Mouse (Mus musculus) limb, embryonic 10.5 days (tissue): ENCODE data around the gene Kcne3. TPM values are rescaled to one million over a fixed set of nuclear protein-coding genes. Genes with fewer than 3 reads are reported as not detected.

Experiments
- DNase-seq: peaks from one replicate; pipeline ENCODE4 v3.0.0-alpha.2; 2017; ENCODE audit warnings: low spot score
- H3K27ac ChIP-seq: fragments of 300-500 bp; sonication (generic); 2 replicates; pipeline ENCODE4 v1.5.1; 2016; ENCODE audit warnings: mild to moderate bottlenecking
- H3K27me3 ChIP-seq: fragments of 300-500 bp; sonication (generic); 2 replicates; pipeline ENCODE4 v1.6.1; 2016; ENCODE audit warnings: low read depth, mild to moderate bottlenecking; ENCODE audit not compliant: poor library complexity, severe bottlenecking
- H3K36me3 ChIP-seq: fragments of 300-500 bp; sonication (generic); 2 replicates; pipeline ENCODE4 v1.6.1; 2016; ENCODE audit warnings: mild to moderate bottlenecking, moderate library complexity
- H3K4me1 ChIP-seq: fragments of 300-500 bp; sonication (generic); 2 replicates; pipeline ENCODE4 v1.6.1; 2016
- H3K4me3 ChIP-seq: fragments of 300-500 bp; sonication (generic); 2 replicates; pipeline ENCODE4 v1.5.1; 2016; ENCODE audit warnings: mild to moderate bottlenecking, moderate library complexity
- H3K9me3 ChIP-seq: fragments of 300-500 bp; sonication (generic); replicated peaks from 2 replicates; pipeline ENCODE4 v1.6.1; 2016; ENCODE audit warnings: mild to moderate bottlenecking
- WGBS: fragments of 180-500 bp; shearing (Covaris S2); methylation state at CpG from one replicate; pipeline ENCODE4 v1.1.7; 2016; 5-methylcytosine and 5-hydroxymethylcytosine counted together
- polyA plus RNA-seq: library from polyadenylated mRNA; unstranded; fragments of >200 nt; fragmentation: Nextera tagmentation; extraction: Ambion mirVana; gene quantifications from 2 replicates; pipeline ENCODE4 v1.2.1, GENCODE M21; 2016

Gene Kcne3
- 18.0 and 19.4 TPM in 2 replicates for polyA plus RNA-seq

DNA sequence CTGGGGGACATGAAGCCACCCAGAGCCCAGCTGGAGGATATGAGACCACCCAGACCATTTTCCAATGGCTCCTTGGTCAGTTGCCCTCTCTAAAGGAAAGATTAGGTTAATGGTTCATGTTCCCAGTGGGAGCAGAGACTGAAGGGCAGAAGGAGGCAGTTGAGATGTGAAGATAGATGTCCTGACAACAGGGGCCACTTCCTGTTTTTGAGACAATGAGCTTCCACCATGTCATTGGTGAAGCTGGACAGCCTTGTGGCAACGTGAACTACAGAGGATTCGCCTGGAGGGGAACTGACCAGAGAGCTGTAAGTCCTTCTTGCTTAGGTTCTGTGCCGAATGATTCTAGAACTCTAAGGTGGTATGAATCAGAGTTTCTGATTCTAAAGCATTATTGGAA lies at the start of gene Kcne3:
Gene Kcne3 (plus strand): TSS at position 234 of the 400 bp plus-strand sequence.
- 74% methylated on average over 3 of the region's 3 CpGs for WGBS

DNA sequence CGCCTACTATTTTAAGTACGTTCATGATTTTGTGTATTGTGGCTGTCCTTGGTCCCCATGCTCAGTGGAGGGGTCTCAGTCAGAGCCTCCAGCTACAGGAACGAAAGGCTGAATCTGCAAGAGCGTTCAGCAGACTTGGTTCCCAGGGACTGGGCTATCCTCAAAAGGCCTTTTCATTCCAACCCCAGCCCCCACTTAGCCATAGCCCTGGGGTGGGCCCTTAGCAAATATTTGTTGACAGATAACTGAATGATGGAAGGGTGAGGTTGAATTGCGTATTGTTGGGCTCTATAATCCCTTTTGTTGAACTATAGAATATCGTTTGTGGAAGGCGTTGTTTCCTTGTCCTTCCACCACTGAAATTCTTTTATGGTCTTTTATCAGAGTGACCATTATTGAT lies 49.8 kb upstream of the Kcne3 start:
- H3K4me1 ChIP-seq: 0 out of 2 replicates have a peak, but pooled peaks cover 5% of the 10 kb centered on the region
- 0 out of 2 replicates have a peak, but pooled peaks cover 2% of the 10 kb centered on the region for H3K9me3 ChIP-seq
- DNase-seq: no peak
- WGBS: 88% methylated on average over 7 of the region's 7 CpGs
- H3K4me3 ChIP-seq: no peak overlapping the region
- no peaks in the 10 kb centered on the region for H3K36me3 ChIP-seq
- H3K27me3 ChIP-seq: no peaks in the 10 kb centered on the region
- H3K27ac ChIP-seq: no peak overlapping the region

More for the DNA sequence above, at the start of gene Kcne3:
- Histone ChIP-seq H3K9me3 (no peaks in the 10 kb centered on the region), H3K27me3 (peaks cover 59% of the 10 kb centered on the region), H3K4me3 (no peak within 1 kb of the TSS), H3K36me3 (no peaks in the 10 kb centered on the region), H3K27ac (no peak within 1 kb of the TSS), H3K4me1 (peaks cover 12% of the 10 kb centered on the region)
- no peak for DNase-seq

DNA sequence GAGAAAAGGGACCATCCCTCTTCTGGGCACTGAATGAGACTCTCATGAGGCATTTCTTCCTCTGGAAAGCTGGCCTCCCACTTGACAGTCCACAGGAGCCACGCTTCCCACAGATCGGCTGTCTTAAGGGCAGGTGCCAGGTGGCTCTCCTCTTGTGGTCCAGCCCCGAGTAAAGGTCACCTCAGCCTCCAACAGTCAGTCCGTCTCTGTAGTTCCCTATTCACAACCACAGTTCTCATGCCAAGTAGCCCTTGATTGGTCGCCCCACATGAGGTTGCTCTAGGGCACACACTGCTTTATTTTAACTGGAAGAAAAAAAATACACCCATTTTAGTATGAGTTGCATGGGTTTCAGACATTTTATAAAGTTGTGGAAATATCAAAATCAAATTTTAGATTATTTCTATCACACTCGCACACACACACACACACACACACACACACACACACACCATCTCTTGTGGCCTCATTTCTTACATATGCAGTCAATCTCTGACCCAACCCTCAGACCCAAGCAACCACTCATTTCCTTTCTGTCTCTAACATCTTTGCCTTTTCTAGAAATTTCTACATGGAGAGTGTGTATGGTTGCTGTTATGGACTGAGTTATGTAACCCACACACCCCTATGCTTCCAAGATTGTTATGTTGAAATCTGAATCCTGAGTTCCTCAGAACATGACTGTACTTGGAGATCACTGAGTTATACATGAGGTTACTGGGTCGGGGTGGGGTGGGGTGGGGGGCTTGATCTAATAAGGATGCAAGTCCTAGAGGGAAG lies 47.9 kb upstream of the Kcne3 start:
- 86% methylated on average over 7 of the region's 7 CpGs for WGBS
- Histone ChIP-seq H3K27ac (no peak overlapping the region), H3K4me3 (no peak overlapping the region), H3K9me3 (0 out of 2 replicates have a peak, but pooled peaks cover 2% of the 10 kb centered on the region), H3K27me3 (no peaks in the 10 kb centered on the region), H3K36me3 (no peaks in the 10 kb centered on the region), H3K4me1 (0 out of 2 replicates have a peak, but pooled peaks cover 4% of the 10 kb centered on the region)
- DNase-seq: no peak

DNA sequence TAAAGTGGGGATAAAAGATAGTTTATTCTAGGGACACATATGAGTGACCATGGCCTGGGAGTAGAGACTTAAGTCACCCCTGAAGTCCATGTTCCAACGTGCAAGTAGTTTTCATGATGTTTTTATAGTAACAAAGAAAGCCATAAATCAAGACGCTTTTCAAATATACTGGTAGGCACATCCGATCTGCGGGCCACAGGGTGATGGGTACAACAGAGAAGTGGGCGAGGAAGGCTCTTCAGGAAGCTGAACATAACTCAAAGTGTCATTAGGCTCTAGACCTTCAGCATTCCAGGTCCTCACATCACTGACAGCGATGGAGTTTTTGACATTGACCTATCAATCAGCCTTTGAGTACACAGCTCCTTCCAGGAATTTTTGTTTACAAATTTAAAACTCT lies 45.7 kb upstream of the Kcne3 start:
- H3K4me1 ChIP-seq: 0 out of 2 replicates have a peak, but pooled peaks cover 4% of the 10 kb centered on the region
- H3K4me3 ChIP-seq: no peak overlapping the region
- no peak for DNase-seq
- no peaks in the 10 kb centered on the region for H3K27me3 ChIP-seq
- H3K27ac ChIP-seq: no peak overlapping the region
- 76% methylated on average over 6 of the region's 6 CpGs for WGBS
- H3K36me3 ChIP-seq: no peaks in the 10 kb centered on the region
- no peaks in the 10 kb centered on the region for H3K9me3 ChIP-seq

DNA sequence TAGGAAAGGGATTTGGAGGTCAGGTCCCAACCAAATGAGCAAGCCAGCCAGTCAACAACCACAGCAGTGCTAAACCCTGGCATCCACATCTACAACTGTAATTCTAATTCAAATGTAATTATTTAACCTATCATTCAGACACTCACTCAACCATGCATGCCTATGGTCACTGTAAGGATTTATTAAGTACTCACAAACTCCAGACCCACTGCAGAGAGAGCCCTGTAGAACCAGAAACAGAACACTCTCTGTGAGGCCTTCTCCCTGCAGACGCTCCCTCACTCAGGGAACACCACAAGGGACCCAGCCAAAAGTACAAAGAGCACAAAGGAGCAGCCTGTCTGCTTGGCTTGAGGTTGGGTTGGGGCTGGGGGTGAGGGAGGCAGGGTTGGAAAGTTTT lies 43.9 kb upstream of the Kcne3 start:
- no peak overlapping the region for H3K27ac ChIP-seq
- WGBS: 80% methylated on average over 1 of the region's 1 CpGs

DNA sequence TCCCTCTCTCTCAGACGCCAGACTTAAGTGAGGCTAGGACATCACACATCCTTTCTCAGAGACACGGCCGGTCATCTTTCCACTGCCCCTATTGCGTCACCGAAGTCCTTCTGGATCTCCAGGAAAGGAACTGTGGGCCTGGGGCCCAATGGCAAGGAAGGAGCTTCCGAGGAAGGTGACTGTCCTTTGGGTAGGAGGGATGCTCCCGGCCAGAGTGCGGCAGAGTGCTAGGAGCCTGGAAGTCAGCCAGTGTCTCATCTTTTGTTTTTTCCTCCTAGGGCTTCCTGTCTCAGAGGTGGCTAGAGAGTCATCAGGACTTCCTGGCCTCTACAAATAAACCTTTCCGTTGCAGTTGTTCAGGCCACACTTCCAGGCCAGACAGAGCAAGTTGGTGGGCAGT lies 39.3 kb upstream of the Kcne3 start:
- Histone ChIP-seq H3K27me3 (no peaks in the 10 kb centered on the region), H3K27ac (no peak overlapping the region), H3K9me3 (no peaks in the 10 kb centered on the region), H3K36me3 (no peaks in the 10 kb centered on the region), H3K4me3 (no peak overlapping the region), H3K4me1 (0 out of 2 replicates have a peak, but pooled peaks cover 4% of the 10 kb centered on the region)
- WGBS: 89% methylated on average over 9 of the region's 9 CpGs
- peak; percentile 15 for DNase-seq

More for the DNA sequence above, 43.9 kb upstream of the Kcne3 start:
- Histone ChIP-seq H3K27me3 (no peaks in the 10 kb centered on the region), H3K4me1 (0 out of 2 replicates have a peak, but pooled peaks cover 4% of the 10 kb centered on the region), H3K9me3 (no peaks in the 10 kb centered on the region), H3K4me3 (no peak overlapping the region), H3K36me3 (no peaks in the 10 kb centered on the region)
- DNase-seq: no peak

DNA sequence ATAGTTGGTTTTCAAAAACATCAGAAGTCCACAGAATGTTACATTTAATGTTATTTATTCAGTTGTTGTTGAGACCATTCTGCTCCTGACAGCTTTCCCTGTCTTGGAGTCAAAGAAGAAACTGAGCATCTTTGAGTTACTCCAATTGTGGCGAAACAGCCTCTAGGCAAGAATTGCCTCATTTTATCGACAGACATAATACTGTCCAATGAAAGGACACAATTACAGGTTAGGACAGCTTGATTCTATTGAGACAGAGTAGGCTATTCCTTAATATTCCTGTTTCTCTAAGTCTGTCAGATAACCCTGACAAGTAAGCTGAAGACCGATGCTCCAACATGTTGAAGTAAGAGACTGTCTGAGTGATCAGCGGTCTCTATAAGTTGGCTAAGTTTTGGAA lies 38.2 kb upstream of the Kcne3 start:
- Histone ChIP-seq H3K4me1 (no peaks in the 10 kb centered on the region), H3K27ac (no peak overlapping the region), H3K9me3 (no peaks in the 10 kb centered on the region), H3K4me3 (no peak overlapping the region), H3K27me3 (no peaks in the 10 kb centered on the region), H3K36me3 (no peaks in the 10 kb centered on the region)
- DNase-seq: no peak
- 95% methylated on average over 4 of the region's 4 CpGs for WGBS

DNA sequence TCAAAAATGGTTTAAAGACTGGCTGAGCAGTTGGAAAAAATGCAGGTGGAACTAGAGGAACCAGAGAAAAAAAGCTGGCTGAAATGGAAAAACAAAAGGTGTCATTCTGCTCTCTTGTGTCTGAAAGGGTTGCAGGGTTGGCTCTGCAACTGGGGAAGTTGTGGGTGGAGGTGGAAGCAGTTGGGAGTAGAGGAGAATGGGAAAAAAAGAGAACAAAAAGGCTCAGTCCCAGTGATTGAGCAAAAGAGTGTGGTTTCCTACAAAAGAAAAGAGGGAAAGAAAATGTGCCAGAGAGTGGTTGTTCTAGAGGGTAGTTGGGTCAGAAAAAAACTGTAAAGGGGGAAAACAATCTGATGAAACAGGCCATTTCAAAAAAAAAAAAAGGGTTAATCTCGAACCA lies 35.7 kb upstream of the Kcne3 start:
- WGBS: 79% methylated on average over 1 of the region's 1 CpGs
- DNase-seq: no peak
- H3K27me3 ChIP-seq: no peaks in the 10 kb centered on the region

DNA sequence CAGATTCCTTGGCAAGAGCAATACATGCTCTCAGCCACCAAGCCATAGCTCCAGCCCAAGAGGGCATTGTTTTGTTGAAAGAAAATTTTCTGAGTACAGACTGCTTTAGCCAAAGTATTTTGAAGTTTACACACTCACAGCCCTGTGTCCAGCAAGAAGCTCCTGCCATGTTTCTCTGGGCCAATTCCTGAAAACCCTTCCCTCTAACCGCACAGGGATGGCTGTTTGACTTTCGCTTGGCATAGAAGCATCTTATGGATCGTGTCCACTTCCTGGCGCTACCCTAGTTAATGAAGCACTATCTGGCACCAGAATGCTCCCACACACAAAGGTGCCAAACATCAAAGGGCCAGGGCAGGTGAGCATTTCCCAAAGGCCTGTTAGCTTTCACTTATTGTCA lies 27.7 kb upstream of the Kcne3 start:
- 94% methylated on average over 4 of the region's 4 CpGs for WGBS
- Histone ChIP-seq H3K9me3 (no peaks in the 10 kb centered on the region), H3K27ac (no peak overlapping the region), H3K4me3 (no peak overlapping the region), H3K36me3 (no peaks in the 10 kb centered on the region), H3K27me3 (no peaks in the 10 kb centered on the region), H3K4me1 (peaks cover 4% of the 10 kb centered on the region; the same call in 1 of the 2 replicates)
- DNase-seq: no peak

More for the DNA sequence above, 35.7 kb upstream of the Kcne3 start:
- H3K4me3 ChIP-seq: no peak overlapping the region
- H3K9me3 ChIP-seq: no peaks in the 10 kb centered on the region
- H3K27ac ChIP-seq: no peak overlapping the region
- no peaks in the 10 kb centered on the region for H3K36me3 ChIP-seq
- H3K4me1 ChIP-seq: no peaks in the 10 kb centered on the region

DNA sequence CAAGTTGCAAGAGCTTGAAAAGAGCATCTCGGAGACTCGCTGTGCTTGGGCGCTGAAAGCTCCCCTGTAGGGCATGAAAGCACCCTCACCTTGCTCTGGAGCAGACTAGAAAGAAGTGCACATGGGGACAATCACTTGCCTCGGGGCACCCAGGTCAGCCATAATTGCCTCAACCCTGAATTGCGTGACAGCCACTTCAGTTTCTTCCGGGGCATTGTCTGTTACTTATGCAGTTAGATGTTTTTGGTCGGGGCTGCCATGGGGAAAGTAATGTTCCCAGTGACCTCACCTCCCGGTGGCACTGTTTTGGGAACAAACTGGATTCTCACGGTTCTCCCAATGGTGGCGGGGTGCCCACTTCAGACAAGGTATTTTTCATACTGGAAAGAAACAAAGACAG lies 26.2 kb upstream of the Kcne3 start:
- DNase-seq: no peak
- H3K36me3 ChIP-seq: no peaks in the 10 kb centered on the region
- H3K4me1 ChIP-seq: peaks cover 4% of the 10 kb centered on the region; the same call in 1 of the 2 replicates
- H3K27ac ChIP-seq: no peak overlapping the region
- H3K9me3 ChIP-seq: no peaks in the 10 kb centered on the region
- WGBS: 62% methylated on average over 10 of the region's 10 CpGs
- H3K27me3 ChIP-seq: no peaks in the 10 kb centered on the region
- no peak overlapping the region for H3K4me3 ChIP-seq

DNA sequence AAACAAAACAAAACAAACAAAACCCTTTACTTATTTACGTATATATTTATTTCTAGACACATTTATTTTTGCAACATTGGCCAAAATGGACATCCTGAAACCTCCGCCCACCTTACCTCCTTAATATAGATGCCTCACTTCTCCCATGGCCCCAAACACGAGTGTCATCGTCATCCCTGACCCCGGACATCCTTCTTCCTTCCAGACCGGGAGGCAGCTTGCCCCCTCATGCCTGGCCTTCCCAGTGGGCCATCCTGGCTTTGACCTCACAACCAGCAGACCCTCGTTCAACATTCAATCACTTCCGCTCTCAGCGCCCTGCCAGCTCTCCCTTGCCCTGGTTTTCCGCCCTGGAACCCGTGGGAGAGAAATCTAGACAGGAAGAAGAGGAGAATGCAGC lies 25.7 kb upstream of the Kcne3 start:
- Histone ChIP-seq H3K9me3 (no peaks in the 10 kb centered on the region), H3K27ac (no peak overlapping the region), H3K27me3 (no peaks in the 10 kb centered on the region), H3K4me3 (no peak overlapping the region), H3K36me3 (no peaks in the 10 kb centered on the region), H3K4me1 (peaks cover 4% of the 10 kb centered on the region; the same call in 1 of the 2 replicates)
- no peak for DNase-seq
- 85% methylated on average over 11 of the region's 11 CpGs for WGBS

DNA sequence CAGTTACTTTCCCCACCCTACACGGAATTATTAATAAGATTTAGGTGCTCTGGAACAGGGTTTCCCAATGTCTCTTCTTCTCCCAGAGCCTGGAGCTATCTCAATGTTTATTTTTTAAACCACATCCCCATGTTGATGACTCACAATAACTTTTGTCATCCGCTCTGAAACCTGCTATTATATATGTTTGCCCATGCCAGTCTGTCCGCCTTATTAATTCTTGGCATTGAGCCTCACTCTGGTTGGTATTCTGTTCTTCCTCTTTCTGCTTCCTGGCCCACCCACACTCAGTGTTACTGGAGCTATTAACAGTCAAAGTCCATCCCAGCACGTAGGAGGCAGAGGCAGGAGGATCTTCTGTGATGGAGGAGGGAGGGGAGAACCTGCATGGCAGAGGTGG lies 18.6 kb upstream of the Kcne3 start:
- DNase-seq: no peak
- Histone ChIP-seq H3K27ac (no peak overlapping the region), H3K27me3 (0 out of 2 replicates have a peak, but pooled peaks cover 4% of the 10 kb centered on the region), H3K36me3 (no peaks in the 10 kb centered on the region), H3K4me3 (no peak overlapping the region), H3K4me1 (peaks cover 21% of the 10 kb centered on the region), H3K9me3 (no peaks in the 10 kb centered on the region)
- WGBS: 82% methylated on average over 4 of the region's 4 CpGs

DNA sequence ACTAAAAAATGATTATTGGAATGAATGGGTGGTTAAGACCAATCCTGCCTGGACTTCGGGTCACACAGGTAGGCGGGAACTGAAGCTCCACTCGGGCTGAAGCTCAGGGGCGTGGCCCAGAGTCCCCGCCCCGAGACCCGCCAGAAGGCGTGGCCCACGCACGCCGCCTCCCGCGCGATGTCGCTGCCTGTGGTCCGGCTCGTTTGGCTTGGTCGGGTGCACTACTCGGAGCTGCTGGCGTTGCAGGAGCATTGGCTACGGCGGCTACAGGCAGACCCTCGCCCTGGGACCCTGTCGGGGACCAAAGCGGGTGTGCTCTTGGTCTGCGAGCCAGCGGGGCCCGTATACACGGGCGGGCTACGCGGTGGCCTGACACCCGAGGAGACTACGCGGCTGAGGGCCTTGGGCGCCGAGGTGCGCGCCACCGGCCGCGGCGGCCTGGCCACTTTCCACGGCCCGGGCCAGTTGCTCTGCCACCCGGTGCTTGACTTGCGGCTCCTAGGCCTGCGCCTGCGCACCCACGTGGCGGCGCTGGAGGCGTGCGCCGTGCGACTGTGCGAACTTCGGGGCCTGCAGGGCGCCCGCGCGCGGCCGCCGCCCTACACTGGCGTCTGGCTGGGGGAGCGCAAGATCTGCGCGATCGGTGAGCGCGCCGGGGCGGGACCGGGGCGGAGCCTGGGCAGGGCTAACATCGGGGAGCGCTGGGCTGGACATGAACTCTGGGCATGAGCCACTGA lies 17.0 kb upstream of the Kcne3 start, which contains the start of gene Lipt2:
Gene Lipt2 (plus strand): TSS at position 173 of the 737 bp plus-strand sequence.
- WGBS: under 1% methylated on average over 76 of the region's 78 CpGs
- peaks cover 21% of the 10 kb centered on the region for H3K4me1 ChIP-seq
- no peaks in the 10 kb centered on the region for H3K36me3 ChIP-seq
- H3K9me3 ChIP-seq: no peaks in the 10 kb centered on the region
- H3K4me3 ChIP-seq: peak within 1 kb of the TSS; percentile 90
- peak within 1 kb of the TSS; percentile 98 for H3K27ac ChIP-seq
- DNase-seq: peak; percentile 92
- H3K27me3 ChIP-seq: 0 out of 2 replicates have a peak, but pooled peaks cover 4% of the 10 kb centered on the region
